Mouse (Mus musculus): ENCODE results near the gene Gmnc.

The Gmnc gene

GRCm38 (mm10) chr16:26991477-26992300, at the start of gene Gmnc:
Gene Gmnc (minus strand): TSS chr16:26991652.
- DNase-seq (ENCODE audit: low spot score) = no peak

- DNase-seq (ENCODE audit: low spot score) = no peak
These were observed 35.8 kb upstream of the Gmnc start for GRCm38 (mm10) chr16:27027281-27027680.

GRCm38 (mm10) chr16:27026226-27026625, 34.8 kb upstream of the Gmnc start:
- no peak for DNase-seq (ENCODE audit: low spot score)

- DNase-seq (ENCODE audit: low spot score) = no peak
These were observed 31.3 kb upstream of the Gmnc start for GRCm38 (mm10) chr16:27022746-27023145.

GRCm38 (mm10) chr16:27017309-27017708, 25.9 kb upstream of the Gmnc start:
- DNase-seq (ENCODE audit: low spot score) = no peak

- DNase-seq (ENCODE audit: low spot score) = no peak
These were observed 11.3 kb upstream of the Gmnc start for GRCm38 (mm10) chr16:27002714-27003113.

- DNase-seq (ENCODE audit: low spot score) = no peak
These were observed 8.1 kb upstream of the Gmnc start for GRCm38 (mm10) chr16:26999563-26999962.

GRCm38 (mm10) chr16:26989415-26990315, 1.8 kb downstream of the Gmnc start:
- DNase-seq (ENCODE audit: low spot score) = no peak

- no peak for DNase-seq (ENCODE audit: low spot score)
These were observed 3.3 kb downstream of the Gmnc start for GRCm38 (mm10) chr16:26988188-26988587.

GRCm38 (mm10) chr16:26985796-26986195, 5.7 kb downstream of the Gmnc start:
- DNase-seq (ENCODE audit: low spot score) = no peak

- DNase-seq (ENCODE audit: low spot score) = no peak
These were observed 9.3 kb downstream of the Gmnc start for GRCm38 (mm10) chr16:26982112-26982511.

- DNase-seq (ENCODE audit: low spot score) = no peak
These were observed 23.5 kb downstream of the Gmnc start for GRCm38 (mm10) chr16:26967967-26968366.

- no peak for DNase-seq (ENCODE audit: low spot score)
These were observed 24.6 kb downstream of the Gmnc start for GRCm38 (mm10) chr16:26966830-26967229.

- no peak for DNase-seq (ENCODE audit: low spot score)
These were observed 29.5 kb downstream of the Gmnc start for GRCm38 (mm10) chr16:26961971-26962370.

GRCm38 (mm10) chr16:26951601-26952000, 39.9 kb downstream of the Gmnc start:
- no peak for DNase-seq (ENCODE audit: low spot score)

- DNase-seq (ENCODE audit: low spot score) = no peak
These were observed 41.2 kb downstream of the Gmnc start for GRCm38 (mm10) chr16:26950209-26950608.

GRCm38 (mm10) chr16:26903968-26904367, 87.5 kb downstream of the Gmnc start:
- no peak for DNase-seq (ENCODE audit: low spot score)

GRCm38 (mm10) chr16:26901471-26901870, 90.0 kb downstream of the Gmnc start:
- no peak for DNase-seq (ENCODE audit: low spot score)

GRCm38 (mm10) chr16:26886337-26886736, 105.1 kb downstream of the Gmnc start:
- no peak for DNase-seq (ENCODE audit: low spot score)

- DNase-seq (ENCODE audit: low spot score) = no peak
These were observed 114.6 kb downstream of the Gmnc start for GRCm38 (mm10) chr16:26876885-26877284.
